Mouse (Mus musculus): ENCODE measurements around the gene Plxnb2.

- TF ChIP-seq ZC3H11A (IDR thresholded peaks at IDR 0.05; ENCODE audit: low read depth, low read length) (no peak), ELF1 (IDR thresholded peaks at IDR 0.05; ENCODE audit: low read depth, low read length) (no peak), MAZ (IDR thresholded peaks at IDR 0.05; ENCODE audit: low read depth, low read length) (no peak), POLR2A (IDR thresholded peaks at IDR 0.05; ENCODE audit: control insufficient read depth in 1 of 2, insufficient read depth in 1 of 2, low read depth in 1 of 2, low read length in 2 of 2, poor library complexity in 1 of 2) (no peak), POLR2AphosphoS2 (IDR thresholded peaks at IDR 0.05; ENCODE audit: low read length) (no peak), EP300 (IDR thresholded peaks at IDR 0.05; ENCODE audit: low read depth in 1 of 2, low read length in 2 of 2) (no peak), CTCF (IDR thresholded peaks at IDR 0.05 in 2 of 3, conservative IDR thresholded peaks at IDR 0.05 in 1 of 3; ENCODE audit: control insufficient read depth in 1 of 3, insufficient read depth in 1 of 3, low read depth in 2 of 3, low read length in 3 of 3, poor library complexity in 1 of 3, severe bottlenecking in 1 of 3) (no peak), HCFC1 (IDR thresholded peaks at IDR 0.05; ENCODE audit: low read depth, low read length) (no peak), UBTF (IDR thresholded peaks at IDR 0.05; ENCODE audit: borderline replicate concordance, insufficient read depth, low read depth, low read length) (no peak), MEF2A (IDR thresholded peaks at IDR 0.05; ENCODE audit: extremely low read depth, insufficient replicate concordance, low read depth, low read length, poor library complexity, severe bottlenecking) (no peak)
Measured at GRCm38 (mm10) chr15:89178954-89179629, 1.5 kb downstream of the Plxnb2 start.

All from MEL (cell line).